Mouse (Mus musculus): ENCODE measurements around the gene Adamts16. TPM values are rescaled to one million over a fixed set of nuclear protein-coding genes. Genes with fewer than 3 reads are reported as not detected.

Adamts16 gene
- polyA plus RNA-seq, 1 experiment from 2014 or later = 0.94 TPM

GRCm38 (mm10) chr13:70827507-70827906 is 14.1 kb downstream of the Adamts16 start:
- no peaks in the 10 kb centered on the region for H3K36me3 ChIP-seq
- H3K27me3 ChIP-seq = no peaks in the 10 kb centered on the region
- no peak overlapping the region for H3K27ac ChIP-seq (replicated peaks)
- no peak for ATAC-seq (ENCODE audit: low FRiP score, low read depth)
- H3K9ac ChIP-seq (replicated peaks) = no peak overlapping the region
- whole genome bisulfite sequencing = 84% methylated on average over 4 of the region's 4 CpGs
- no peaks in the 10 kb centered on the region for H3K9me3 ChIP-seq
- no peak overlapping the region for H3K4me2 ChIP-seq (replicated peaks)
- H3K4me1 ChIP-seq = no peaks in the 10 kb centered on the region
- H3K4me3 ChIP-seq = no peak overlapping the region

GRCm38 (mm10) chr13:70825265-70825664 is 16.3 kb downstream of the Adamts16 start:
- no peaks in the 10 kb centered on the region for H3K9me3 ChIP-seq
- ATAC-seq (ENCODE audit: low FRiP score, low read depth) = no peak
- H3K36me3 ChIP-seq = no peaks in the 10 kb centered on the region
- no peak overlapping the region for H3K9ac ChIP-seq (replicated peaks)
- no peak overlapping the region for H3K4me3 ChIP-seq
- no peaks in the 10 kb centered on the region for H3K27me3 ChIP-seq
- 87% methylated on average over 5 of the region's 5 CpGs for WGBS
- H3K4me2 ChIP-seq (replicated peaks) = no peak overlapping the region
- H3K27ac ChIP-seq (replicated peaks) = no peak overlapping the region
- H3K4me1 ChIP-seq = no peaks in the 10 kb centered on the region

GRCm38 (mm10) chr13:70823757-70824156 is 17.9 kb downstream of the Adamts16 start:
- Histone ChIP-seq H3K4me3 (no peak overlapping the region), H3K27me3 (no peaks in the 10 kb centered on the region), H3K4me2 (replicated peaks) (no peak overlapping the region), H3K27ac (replicated peaks) (no peak overlapping the region), H3K9me3 (no peaks in the 10 kb centered on the region), H3K9ac (replicated peaks) (no peak overlapping the region), H3K4me1 (no peaks in the 10 kb centered on the region), H3K36me3 (no peaks in the 10 kb centered on the region)
- 62% methylated on average over 8 of the region's 8 CpGs for WGBS
- no peak for ATAC-seq (ENCODE audit: low FRiP score, low read depth)

GRCm38 (mm10) chr13:70818982-70819381 is 22.6 kb downstream of the Adamts16 start:
- Histone ChIP-seq H3K9me3 (no peaks in the 10 kb centered on the region), H3K27ac (replicated peaks) (no peak overlapping the region), H3K4me1 (no peaks in the 10 kb centered on the region), H3K36me3 (no peaks in the 10 kb centered on the region), H3K4me2 (replicated peaks) (no peak overlapping the region), H3K9ac (replicated peaks) (no peak overlapping the region), H3K27me3 (no peaks in the 10 kb centered on the region), H3K4me3 (no peak overlapping the region)
- ATAC-seq (ENCODE audit: low FRiP score, low read depth) = no peak
- WGBS = 85% methylated on average over 5 of the region's 5 CpGs

GRCm38 (mm10) chr13:70814423-70814822 is 27.2 kb downstream of the Adamts16 start:
- no peaks in the 10 kb centered on the region for H3K4me1 ChIP-seq
- 61% methylated on average over 3 of the region's 3 CpGs for WGBS
- ATAC-seq (ENCODE audit: low FRiP score, low read depth) = no peak

GRCm38 (mm10) chr13:70805506-70805905 is 36.1 kb downstream of the Adamts16 start:
- 90% methylated on average over 3 of the region's 3 CpGs for WGBS
- Histone ChIP-seq H3K9me3 (no peaks in the 10 kb centered on the region), H3K27ac (replicated peaks) (no peak overlapping the region), H3K27me3 (no peaks in the 10 kb centered on the region), H3K4me3 (no peak overlapping the region), H3K4me2 (replicated peaks) (no peak overlapping the region), H3K4me1 (no peaks in the 10 kb centered on the region), H3K9ac (replicated peaks) (no peak overlapping the region), H3K36me3 (no peaks in the 10 kb centered on the region)
- ATAC-seq (ENCODE audit: low FRiP score, low read depth) = no peak

More at GRCm38 (mm10) chr13:70814423-70814822, 27.2 kb downstream of the Adamts16 start:
- no peak overlapping the region for H3K4me3 ChIP-seq
- H3K9me3 ChIP-seq = no peaks in the 10 kb centered on the region
- H3K4me2 ChIP-seq (replicated peaks) = no peak overlapping the region
- H3K27me3 ChIP-seq = no peaks in the 10 kb centered on the region
- no peak overlapping the region for H3K9ac ChIP-seq (replicated peaks)
- no peaks in the 10 kb centered on the region for H3K36me3 ChIP-seq
- H3K27ac ChIP-seq (replicated peaks) = no peak overlapping the region

- WGBS = 84% methylated on average over 1 of the region's 1 CpGs
- Histone ChIP-seq H3K9ac (replicated peaks) (no peak overlapping the region), H3K4me1 (no peaks in the 10 kb centered on the region), H3K4me2 (replicated peaks) (no peak overlapping the region), H3K9me3 (no peaks in the 10 kb centered on the region), H3K4me3 (no peak overlapping the region), H3K27me3 (no peaks in the 10 kb centered on the region), H3K36me3 (no peaks in the 10 kb centered on the region), H3K27ac (replicated peaks) (no peak overlapping the region)
- ATAC-seq (ENCODE audit: low FRiP score, low read depth) = no peak
Measured at GRCm38 (mm10) chr13:70802849-70803248, 38.8 kb downstream of the Adamts16 start.

- Histone ChIP-seq H3K4me3 (no peak overlapping the region), H3K9me3 (no peaks in the 10 kb centered on the region), H3K4me2 (replicated peaks) (no peak overlapping the region), H3K4me1 (no peaks in the 10 kb centered on the region), H3K36me3 (no peaks in the 10 kb centered on the region), H3K9ac (replicated peaks) (no peak overlapping the region), H3K27ac (replicated peaks) (no peak overlapping the region), H3K27me3 (no peaks in the 10 kb centered on the region)
- no peak for ATAC-seq (ENCODE audit: low FRiP score, low read depth)
- WGBS = 73% methylated on average over 3 of the region's 3 CpGs
Measured at GRCm38 (mm10) chr13:70799322-70799721, 42.3 kb downstream of the Adamts16 start.

GRCm38 (mm10) chr13:70798396-70798795 is 43.2 kb downstream of the Adamts16 start:
- H3K4me1 ChIP-seq = no peaks in the 10 kb centered on the region
- no peak overlapping the region for H3K27ac ChIP-seq (replicated peaks)
- no peaks in the 10 kb centered on the region for H3K27me3 ChIP-seq
- H3K9ac ChIP-seq (replicated peaks) = no peak overlapping the region
- H3K9me3 ChIP-seq = no peaks in the 10 kb centered on the region
- ATAC-seq (ENCODE audit: low FRiP score, low read depth) = no peak
- H3K4me2 ChIP-seq (replicated peaks) = no peak overlapping the region
- H3K4me3 ChIP-seq = no peak overlapping the region
- 78% methylated on average over 5 of the region's 5 CpGs for WGBS
- H3K36me3 ChIP-seq = no peaks in the 10 kb centered on the region

- no peak for ATAC-seq (ENCODE audit: low FRiP score, low read depth)
- Histone ChIP-seq H3K36me3 (no peaks in the 10 kb centered on the region), H3K4me1 (no peaks in the 10 kb centered on the region), H3K27me3 (no peaks in the 10 kb centered on the region), H3K9ac (replicated peaks) (no peak overlapping the region), H3K9me3 (no peaks in the 10 kb centered on the region), H3K4me2 (replicated peaks) (no peak overlapping the region), H3K4me3 (no peak overlapping the region), H3K27ac (replicated peaks) (no peak overlapping the region)
- WGBS = 54% methylated on average over 8 of the region's 8 CpGs
Measured at GRCm38 (mm10) chr13:70794074-70794572, 47.5 kb downstream of the Adamts16 start.

GRCm38 (mm10) chr13:70793660-70794059 is 48.0 kb downstream of the Adamts16 start:
- Histone ChIP-seq H3K9me3 (no peaks in the 10 kb centered on the region), H3K36me3 (no peaks in the 10 kb centered on the region), H3K4me1 (no peaks in the 10 kb centered on the region), H3K4me2 (replicated peaks) (no peak overlapping the region), H3K27me3 (no peaks in the 10 kb centered on the region), H3K27ac (replicated peaks) (no peak overlapping the region), H3K4me3 (no peak overlapping the region), H3K9ac (replicated peaks) (no peak overlapping the region)
- 82% methylated on average over 4 of the region's 4 CpGs for WGBS
- no peak for ATAC-seq (ENCODE audit: low FRiP score, low read depth)

- no peaks in the 10 kb centered on the region for H3K4me1 ChIP-seq
- H3K4me2 ChIP-seq (replicated peaks) = no peak overlapping the region
- no peak overlapping the region for H3K4me3 ChIP-seq
- no peaks in the 10 kb centered on the region for H3K27me3 ChIP-seq
- 91% methylated on average over 7 of the region's 7 CpGs for WGBS
- H3K27ac ChIP-seq (replicated peaks) = no peak overlapping the region
- H3K9ac ChIP-seq (replicated peaks) = no peak overlapping the region
- ATAC-seq (ENCODE audit: low FRiP score, low read depth) = no peak
- H3K9me3 ChIP-seq = no peaks in the 10 kb centered on the region
- no peaks in the 10 kb centered on the region for H3K36me3 ChIP-seq
Measured at GRCm38 (mm10) chr13:70792950-70793349, 48.7 kb downstream of the Adamts16 start.

- no peak overlapping the region for H3K4me2 ChIP-seq (replicated peaks)
- 63% methylated on average over 1 of the region's 1 CpGs for WGBS
- H3K36me3 ChIP-seq = no peaks in the 10 kb centered on the region
Measured at GRCm38 (mm10) chr13:70789806-70790205, 51.8 kb downstream of the Adamts16 start.

More at GRCm38 (mm10) chr13:70789806-70790205, 51.8 kb downstream of the Adamts16 start:
- ATAC-seq (ENCODE audit: low FRiP score, low read depth) = no peak
- no peak overlapping the region for H3K9ac ChIP-seq (replicated peaks)
- no peaks in the 10 kb centered on the region for H3K4me1 ChIP-seq
- H3K4me3 ChIP-seq = no peak overlapping the region
- no peaks in the 10 kb centered on the region for H3K27me3 ChIP-seq
- no peak overlapping the region for H3K27ac ChIP-seq (replicated peaks)
- H3K9me3 ChIP-seq = no peaks in the 10 kb centered on the region

Measured in midbrain, embryonic 12.5 days (tissue).